Mouse (Mus musculus): ENCODE measurements at regions not wholly inside any gene's neighbourhood (a gene's known extent, or its start where the extent isn't known, plus 50 kb on each side); places are given as distances from the start of the nearest gene placed in this dataset.
A peak's percentile ranks its signal among the peaks of the same experiment; 100 is the strongest.

- DNase-seq = no peak
Observed at GRCm38 (mm10) chr7:37908618-37909130, 114.7 kb downstream of the Uri1 start.

GRCm38 (mm10) chr7:37893885-37894284, 120.4 kb upstream of the Zfp536 start:
- DNase-seq = peak; percentile 55

GRCm38 (mm10) chr7:37874382-37874781, 100.9 kb upstream of the Zfp536 start:
- DNase-seq = no peak

- no peak for DNase-seq
Observed at GRCm38 (mm10) chr7:37870956-37871355, 97.5 kb upstream of the Zfp536 start.

- DNase-seq = no peak
Observed at GRCm38 (mm10) chr7:37866468-37866867, 93.0 kb upstream of the Zfp536 start.

GRCm38 (mm10) chr7:37851471-37851870, 78.0 kb upstream of the Zfp536 start:
- peak; percentile 44 for DNase-seq

- DNase-seq = no peak
Observed at GRCm38 (mm10) chr7:37845201-37845600, 71.8 kb upstream of the Zfp536 start.

- peak; percentile 19 for DNase-seq
Observed at GRCm38 (mm10) chr7:37842000-37842513, 68.6 kb upstream of the Zfp536 start.

- DNase-seq = no peak
Observed at GRCm38 (mm10) chr7:37841549-37841948, 68.1 kb upstream of the Zfp536 start.

GRCm38 (mm10) chr7:37837883-37838282, 64.4 kb upstream of the Zfp536 start:
- DNase-seq = no peak

- no peak for DNase-seq
Observed at GRCm38 (mm10) chr7:37837372-37837771, 63.9 kb upstream of the Zfp536 start.

- no peak for DNase-seq
Observed at GRCm38 (mm10) chr7:37833420-37833819, 60.0 kb upstream of the Zfp536 start.

- DNase-seq = no peak
Observed at GRCm38 (mm10) chr7:37832322-37832721, 58.9 kb upstream of the Zfp536 start.

GRCm38 (mm10) chr7:37825766-37826165, 52.3 kb upstream of the Zfp536 start:
- no peak for DNase-seq
